Mouse (Mus musculus) cerebellum, postnatal 4 days (tissue): ENCODE results near the gene Uso1.
A peak's percentile ranks its signal among the peaks of the same experiment; 100 is the strongest.

ENCODE experiments used
- DNase-seq, 2 experiments: peaks; one replicate each; pipeline ENCODE4 v3.0.0; 2022; ENCODE audit warnings: low spot score in 2 of 2, mixed read lengths in 1 of 2

The Uso1 gene

GRCm38 (mm10) chr5:92137239-92138046 is at the start of gene Uso1:
TSS of gene Uso1 (plus strand) at chr5:92137938.
- DNase-seq = peak; percentile 98 to 99

- DNase-seq = no peak
These were observed 44.3 kb upstream of the Uso1 start for GRCm38 (mm10) chr5:92093263-92094061.

GRCm38 (mm10) chr5:92094062-92094415 is 43.7 kb upstream of the Uso1 start:
- DNase-seq = no peak

- DNase-seq = no peak
These were observed 41.0 kb upstream of the Uso1 start for GRCm38 (mm10) chr5:92096786-92097185.

GRCm38 (mm10) chr5:92097779-92098178 is 40.0 kb upstream of the Uso1 start:
- DNase-seq = no peak

- DNase-seq = no peak
These were observed 39.2 kb upstream of the Uso1 start for GRCm38 (mm10) chr5:92098351-92099109.

DNA sequence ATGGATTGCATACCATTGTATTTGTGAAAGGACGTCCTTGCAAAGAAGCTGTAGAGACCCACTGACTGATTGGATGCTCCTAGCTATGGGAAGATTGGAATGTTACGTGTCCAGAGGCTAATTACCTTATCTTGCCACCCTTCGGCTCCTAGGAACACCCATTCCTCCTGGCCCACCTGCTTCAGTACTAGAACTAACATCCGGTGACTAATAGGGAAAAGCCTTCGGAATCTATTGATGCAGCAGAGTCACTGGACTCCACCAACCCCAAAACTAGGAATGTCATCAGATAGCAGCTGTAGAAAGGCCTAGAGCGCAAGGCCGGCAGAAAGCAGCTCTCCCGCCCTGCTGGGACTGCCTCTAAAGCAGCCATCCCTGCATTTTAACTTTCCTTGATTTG is 36.1 kb upstream of the Uso1 start:
- DNase-seq = no peak

- DNase-seq = no peak
These were observed 34.7 kb upstream of the Uso1 start for GRCm38 (mm10) chr5:92103062-92103461.

- no peak for DNase-seq
These were observed 33.8 kb upstream of the Uso1 start for GRCm38 (mm10) chr5:92103816-92104415.

- no peak for DNase-seq
These were observed 31.2 kb upstream of the Uso1 start for GRCm38 (mm10) chr5:92106327-92107125.

DNA sequence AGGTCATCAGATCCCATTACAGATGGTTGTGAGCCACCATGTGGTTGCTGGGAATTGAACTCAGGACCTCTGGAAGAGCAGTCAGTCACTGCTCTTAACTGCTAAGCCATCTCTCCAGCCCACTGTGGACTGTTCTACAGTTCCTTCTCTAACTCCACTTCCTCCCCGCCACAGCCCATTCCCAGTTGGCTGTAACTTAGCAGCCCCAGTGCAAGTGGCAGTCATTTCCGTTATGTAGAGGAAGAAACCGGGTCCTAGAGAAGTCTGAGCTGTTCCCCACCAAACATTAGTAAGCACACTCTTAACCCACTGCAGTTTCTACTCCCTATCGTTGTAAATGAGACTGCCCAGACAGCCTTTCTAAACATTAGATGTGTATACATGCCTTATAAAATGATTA is 30.5 kb upstream of the Uso1 start:
- DNase-seq = no peak

DNA sequence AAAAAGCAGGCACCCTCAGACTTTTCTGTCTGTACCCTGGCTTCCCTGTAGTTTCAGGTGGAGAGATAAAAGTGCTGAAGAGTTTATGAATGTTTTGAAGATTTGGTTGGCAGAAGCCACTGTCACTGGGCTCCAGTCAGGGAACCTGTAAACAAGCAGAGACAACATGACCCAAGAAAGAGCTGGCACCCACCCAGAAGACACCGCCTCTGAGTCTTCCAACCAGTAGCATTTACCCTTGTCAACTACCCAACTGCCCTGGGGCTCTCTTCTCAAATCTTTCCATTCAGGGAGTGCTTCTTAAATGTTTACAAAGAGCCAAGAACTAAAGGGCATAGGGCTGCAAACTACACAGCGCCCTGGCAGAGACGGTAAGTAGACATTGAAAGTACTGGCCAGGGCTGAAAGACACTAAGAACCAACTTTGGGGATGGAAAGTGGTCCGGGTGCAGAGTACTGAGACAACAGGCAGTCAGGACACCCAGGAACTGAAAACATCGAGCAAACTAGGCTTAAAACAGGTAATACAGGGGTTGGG is 26.9 kb upstream of the Uso1 start:
- no peak for DNase-seq

- DNase-seq = no peak
These were observed 25.6 kb upstream of the Uso1 start for GRCm38 (mm10) chr5:92112175-92112574.

GRCm38 (mm10) chr5:92112585-92112984 is 25.2 kb upstream of the Uso1 start:
- no peak for DNase-seq

GRCm38 (mm10) chr5:92113484-92113883 is 24.3 kb upstream of the Uso1 start:
- no peak for DNase-seq

- DNase-seq = no peak
These were observed 23.5 kb upstream of the Uso1 start for GRCm38 (mm10) chr5:92114223-92114622.

DNA sequence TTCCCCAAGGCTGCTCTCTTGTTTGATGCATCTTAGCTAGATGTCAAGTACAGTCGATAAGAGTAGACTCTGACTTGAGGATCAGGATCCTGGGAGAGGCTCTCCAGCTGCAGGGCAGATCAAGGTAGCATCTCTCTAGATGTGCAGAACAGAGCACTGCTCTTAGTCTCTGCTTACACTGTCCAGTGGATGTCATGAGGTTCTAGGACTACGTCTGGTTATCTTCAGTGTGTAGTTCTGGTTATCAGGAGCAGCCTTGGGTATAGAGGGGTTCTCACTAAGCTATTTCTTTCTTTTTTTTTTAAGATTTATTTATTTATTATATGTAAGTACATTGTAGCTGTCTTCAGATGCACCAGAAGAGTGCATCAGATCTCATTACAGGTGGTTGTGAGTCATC is 22.8 kb upstream of the Uso1 start:
- no peak for DNase-seq

DNA sequence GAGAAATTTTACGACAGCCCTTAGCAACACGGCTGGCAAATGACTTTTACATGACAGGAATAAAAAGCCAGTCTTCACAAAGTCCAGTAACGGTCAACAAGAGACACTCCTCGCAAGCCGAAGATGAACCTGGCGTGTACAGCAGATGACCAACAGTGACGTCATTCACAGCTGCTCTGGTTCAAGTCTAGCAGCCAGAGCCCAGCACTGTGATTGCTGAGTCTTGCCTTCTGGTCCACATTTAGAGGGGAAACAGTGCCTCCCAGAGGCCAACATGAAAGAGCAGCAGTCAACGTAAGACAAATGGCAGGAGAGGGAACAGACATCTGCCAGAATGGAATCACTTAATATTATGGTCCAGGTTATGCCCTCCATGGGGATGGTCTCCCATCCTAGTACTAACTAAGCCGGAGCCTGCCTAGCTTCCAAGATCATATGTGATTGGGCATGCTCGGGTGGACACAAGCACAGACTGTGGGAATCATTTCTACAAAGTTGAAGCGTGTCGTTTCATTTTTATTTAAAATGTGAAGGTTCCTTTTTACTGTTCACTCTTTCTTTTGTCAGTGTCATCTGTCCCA is 19.8 kb upstream of the Uso1 start:
- DNase-seq = peak in 1 of 2 experiments; percentile 56

- DNase-seq = no peak
These were observed 16.1 kb upstream of the Uso1 start for GRCm38 (mm10) chr5:92121636-92122035.

DNA sequence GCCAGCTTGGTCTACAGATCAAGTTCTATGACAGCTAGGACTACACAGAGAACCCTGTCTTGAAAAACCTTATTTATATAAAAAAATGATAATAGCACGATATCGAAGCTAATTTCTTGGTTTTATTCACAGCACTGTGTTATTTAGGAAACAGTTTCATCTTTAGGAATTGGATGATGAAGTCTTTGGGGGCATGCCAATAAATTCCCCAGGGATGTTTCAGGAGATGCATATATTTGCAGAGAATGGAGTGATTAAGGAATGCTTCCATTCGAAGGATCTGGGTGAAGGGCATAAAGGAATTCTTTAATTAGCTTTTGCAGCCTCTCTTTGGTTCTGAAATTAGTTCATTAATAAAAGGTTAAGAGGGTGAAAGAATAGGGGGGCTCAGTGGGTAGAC is 12.3 kb upstream of the Uso1 start:
- no peak for DNase-seq
